ENCODE assay signal across 16 mouse cellular contexts in the genomic region with DNA sequence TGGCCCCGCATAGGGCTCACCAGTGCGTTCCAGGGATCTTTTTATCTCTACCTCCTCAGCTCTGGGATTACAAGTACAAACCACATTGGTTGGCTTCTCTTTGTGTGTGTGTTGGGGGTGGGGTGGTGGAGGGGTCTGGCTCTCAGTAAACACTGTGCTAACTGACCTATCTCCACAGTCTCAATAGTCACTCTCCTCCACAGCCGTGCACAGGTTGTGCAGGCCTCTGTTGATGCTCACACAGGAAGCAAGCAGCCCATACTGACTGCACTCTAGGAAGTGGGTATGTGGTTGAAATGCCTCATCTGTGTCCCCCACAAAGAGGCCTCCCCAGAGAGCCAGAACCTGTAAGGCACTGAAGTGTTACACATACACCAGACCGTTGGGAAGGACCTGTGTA.
DNase-seq lines count a peak whose midpoint lies in the region; ATAC-seq and TF ChIP-seq lines count a peak whose summit lies in the region.
"Had no signal": no experiment of that assay in that cellular context is flagged by ENCODE, and none has a peak within 500 bp of the region (broad histone marks: within the 10 kb centered on the region; RNA-seq: fewer than 3 reads in every experiment).

No protein-coding gene starts in this region.

- no peak overlapping the region; the same call in 1 of the 2 replicates for H3K9ac ChIP-seq in forebrain, embryonic 13.5 days
- H3K9ac ChIP-seq in forebrain, embryonic 14.5 days (ENCODE audit: low read length), result no peak overlapping the region
- no peak overlapping the region for H3K9ac ChIP-seq in hindbrain, postnatal 0 days (replicated peaks; ENCODE audit: low read length)
- H3K9ac ChIP-seq in midbrain, embryonic 16.5 days (ENCODE audit: low read depth, low read length), result no peak overlapping the region
- H3K9ac ChIP-seq: heart, embryonic 13.5 days; limb, embryonic 13.5 days had no signal

- intact Hi-C loops in heart, postnatal 10 days (cut with DNase I), result no loop called here

- H3K4me1 ChIP-seq in forebrain, embryonic 13.5 days, result peaks cover 53% of the 10 kb centered on the region
- peaks cover 9% of the 10 kb centered on the region for H3K4me1 ChIP-seq in forebrain, embryonic 14.5 days (ENCODE audit: control insufficient read depth, insufficient read depth, low read length)
- H3K4me1 ChIP-seq in embryonic facial prominence, embryonic 10.5 days, result peaks cover 37% of the 10 kb centered on the region
- peaks cover 31% of the 10 kb centered on the region for H3K4me1 ChIP-seq in hindbrain, postnatal 0 days (ENCODE audit: insufficient read depth, low read length)
- H3K4me1 ChIP-seq in midbrain, embryonic 16.5 days (ENCODE audit: control insufficient read depth, insufficient read depth, low read length), result peaks cover 33% of the 10 kb centered on the region

- peak; percentile 34; the same call in 1 of the 2 replicates for ATAC-seq in forebrain, embryonic 13.5 days
- no peak for ATAC-seq in forebrain, embryonic 14.5 days
- no peak for ATAC-seq in hindbrain, postnatal 0 days
- peak; percentile 29; the same call in 1 of the 2 replicates for ATAC-seq in midbrain, embryonic 16.5 days

- TF ChIP-seq CTCF in hindbrain, postnatal 0 days (IDR thresholded peaks at IDR 0.05; ENCODE audit: low read depth), result no peak

- peaks cover 14% of the 10 kb centered on the region; the same call in 1 of the 2 replicates for H3K27me3 ChIP-seq in forebrain, embryonic 13.5 days
- H3K27me3 ChIP-seq in forebrain, embryonic 14.5 days (replicated peaks; ENCODE audit: control insufficient read depth, insufficient read depth, low read length), result no peaks in the 10 kb centered on the region
- no peaks in the 10 kb centered on the region for H3K27me3 ChIP-seq in embryonic facial prominence, embryonic 10.5 days (replicated peaks; ENCODE audit: low read depth, poor library complexity, severe bottlenecking)
- H3K27me3 ChIP-seq in hindbrain, postnatal 0 days (ENCODE audit: insufficient read depth, low read length), result no peaks in the 10 kb centered on the region
- no peaks in the 10 kb centered on the region for H3K27me3 ChIP-seq in midbrain, embryonic 16.5 days (ENCODE audit: control insufficient read depth, insufficient read depth, low read depth, low read length)
- H3K27me3 ChIP-seq: heart, embryonic 13.5 days; limb, embryonic 13.5 days had no signal

- no peaks in the 10 kb centered on the region for H3K9me3 ChIP-seq in forebrain, embryonic 13.5 days (replicated peaks)
- no peaks in the 10 kb centered on the region for H3K9me3 ChIP-seq in forebrain, embryonic 14.5 days (replicated peaks; ENCODE audit: control insufficient read depth, low read length)
- H3K9me3 ChIP-seq in embryonic facial prominence, embryonic 10.5 days, result no peaks in the 10 kb centered on the region
- H3K9me3 ChIP-seq in hindbrain, postnatal 0 days (ENCODE audit: low read length), result no peaks in the 10 kb centered on the region
- H3K9me3 ChIP-seq in midbrain, embryonic 16.5 days (replicated peaks; ENCODE audit: control insufficient read depth, low read length, poor library complexity, severe bottlenecking), result no peaks in the 10 kb centered on the region
- H3K9me3 ChIP-seq: heart, embryonic 13.5 days; limb, embryonic 13.5 days had no signal

- H3K4me2 ChIP-seq in forebrain, embryonic 13.5 days, result no peak overlapping the region
- no peak overlapping the region for H3K4me2 ChIP-seq in forebrain, embryonic 14.5 days (ENCODE audit: low read length)
- H3K4me2 ChIP-seq in hindbrain, postnatal 0 days (ENCODE audit: low read depth, low read length), result no peak overlapping the region
- no peak overlapping the region for H3K4me2 ChIP-seq in midbrain, embryonic 16.5 days (ENCODE audit: low read length)
- H3K4me2 ChIP-seq: heart, embryonic 13.5 days; limb, embryonic 13.5 days had no signal

- DNase-seq in forebrain, embryonic 14.5 days (ENCODE audit: low spot score), result no peak
- no peak for DNase-seq in embryonic facial prominence, embryonic 10.5 days (ENCODE audit: low spot score)
- DNase-seq in hindbrain, postnatal 0 days (ENCODE audit: low spot score), result no peak
- no peak for DNase-seq in kidney, adult 11 months
- DNase-seq in adrenal gland, adult 2 months, result no peak
- DNase-seq in heart, postnatal 10 days, result no peak
- DNase-seq: B cell, adult 2 months; cerebellum, adult 11-12 months; embryo, embryonic 11 days; gastrocnemius, postnatal 14 days; kidney, postnatal 10 days; layer of hippocampus, postnatal 36 days had no signal

- no peak overlapping the region for H3K27ac ChIP-seq in forebrain, embryonic 13.5 days
- no peak overlapping the region for H3K27ac ChIP-seq in forebrain, embryonic 14.5 days (ENCODE audit: low read depth, low read length)
- H3K27ac ChIP-seq in embryonic facial prominence, embryonic 10.5 days (replicated peaks), result peak overlapping the region; percentile 40; the same call in 1 of the 2 replicates
- H3K27ac ChIP-seq in hindbrain, postnatal 0 days, result peak overlapping the region; percentile 58; the same call in 1 of the 2 replicates
- H3K27ac ChIP-seq in midbrain, embryonic 16.5 days (ENCODE audit: low read length), result no peak overlapping the region
- H3K27ac ChIP-seq: heart, embryonic 13.5 days; limb, embryonic 13.5 days had no signal

- no peak overlapping the region for H3K4me3 ChIP-seq in forebrain, embryonic 13.5 days
- H3K4me3 ChIP-seq in forebrain, embryonic 14.5 days (ENCODE audit: low read depth, low read length), result no peak overlapping the region
- H3K4me3 ChIP-seq in embryonic facial prominence, embryonic 10.5 days, result no peak overlapping the region
- H3K4me3 ChIP-seq in hindbrain, postnatal 0 days (ENCODE audit: low read length), result no peak overlapping the region
- H3K4me3 ChIP-seq in midbrain, embryonic 16.5 days (ENCODE audit: low read depth, low read length), result no peak overlapping the region
- H3K4me3 ChIP-seq: heart, embryonic 13.5 days; limb, embryonic 13.5 days had no signal

- H3K36me3 ChIP-seq in forebrain, embryonic 13.5 days (ENCODE audit: poor library complexity, severe bottlenecking), result peaks cover 10% of the 10 kb centered on the region; the same call in 1 of the 2 replicates
- H3K36me3 ChIP-seq in forebrain, embryonic 14.5 days (ENCODE audit: control insufficient read depth, insufficient read depth, low read length), result no peaks in the 10 kb centered on the region
- H3K36me3 ChIP-seq in embryonic facial prominence, embryonic 10.5 days (replicated peaks), result no peaks in the 10 kb centered on the region
- H3K36me3 ChIP-seq in hindbrain, postnatal 0 days (ENCODE audit: insufficient read depth, low read length), result no peaks in the 10 kb centered on the region
- peaks cover 5% of the 10 kb centered on the region; the same call in 1 of the 2 replicates for H3K36me3 ChIP-seq in midbrain, embryonic 16.5 days (ENCODE audit: control insufficient read depth, insufficient read depth, low read length)
- H3K36me3 ChIP-seq: heart, embryonic 13.5 days; limb, embryonic 13.5 days had no signal

- WGBS in forebrain, embryonic 13.5 days, result 34% methylated on average over 4 of the region's 4 CpGs
- WGBS in forebrain, embryonic 14.5 days, result 43% methylated on average over 4 of the region's 4 CpGs
- WGBS in embryonic facial prominence, embryonic 10.5 days, result 50% methylated on average over 4 of the region's 4 CpGs
- WGBS in hindbrain, postnatal 0 days, result 53% methylated on average over 4 of the region's 4 CpGs
- WGBS in midbrain, embryonic 16.5 days, result 38% methylated on average over 4 of the region's 4 CpGs

Comparison
In these comparisons a context has a peak if more than half of its experiments do, and no peak if none do; other contexts are left out.
1. ATAC-seq: peak in forebrain, embryonic 13.5 days (single experiment) and midbrain, embryonic 16.5 days (single experiment); none in forebrain, embryonic 14.5 days (single experiment) and hindbrain, postnatal 0 days (single experiment).
2. H3K27ac ChIP-seq: peak in embryonic facial prominence, embryonic 10.5 days (single experiment) and hindbrain, postnatal 0 days (single experiment); none in forebrain, embryonic 13.5 days (single experiment), forebrain, embryonic 14.5 days (single experiment) and midbrain, embryonic 16.5 days (single experiment).